Mouse (Mus musculus) liver, postnatal 0 days (tissue): ENCODE measurements around the gene Setd1b. TPM values are rescaled to one million over a fixed set of nuclear protein-coding genes. Genes with fewer than 3 reads are reported as not detected.

ENCODE experiments used
- ATAC-seq: fragments of 200-750 bp; cut with Nextera tagmentation; 2 replicates; pipeline ENCODE4 v1.8.0; 2017; ENCODE audit warnings: mild to moderate bottlenecking, moderate library complexity
- DNase-seq: peaks from one replicate; pipeline ENCODE4 v3.0.0-alpha.2; 2016
- H3K27ac ChIP-seq: fragments of 300-500 bp; sonication (generic); 2 replicates; pipeline ENCODE4 v1.5.1; 2014; ENCODE audit warnings: antibody characterized with exemption, moderate library complexity, mild to moderate bottlenecking, low read depth
- H3K27me3 ChIP-seq: fragments of 300-500 bp; sonication (generic); 2 replicates; pipeline ENCODE4 v1.6.1; 2014; ENCODE audit warnings: low read length, control low read depth, mixed read lengths; ENCODE audit not compliant: insufficient read depth
- H3K36me3 ChIP-seq: fragments of 300-500 bp; sonication (generic); replicated peaks from 2 replicates; pipeline ENCODE4 v1.6.1; 2014; ENCODE audit warnings: mild to moderate bottlenecking, control low read depth, low read length, moderate library complexity, mixed read lengths; ENCODE audit not compliant: insufficient read depth
- H3K4me1 ChIP-seq: fragments of 300-500 bp; sonication (generic); 2 replicates; pipeline ENCODE4 v1.6.1; 2014; ENCODE audit warnings: antibody characterized with exemption, mild to moderate bottlenecking, control low read depth; ENCODE audit not compliant: insufficient read depth
- H3K4me2 ChIP-seq: fragments of 300-500 bp; sonication (generic); 2 replicates; pipeline ENCODE4 v1.6.1; 2014; ENCODE audit warnings: low read depth, mild to moderate bottlenecking, low read length, moderate library complexity, mixed read lengths
- H3K4me3 ChIP-seq: fragments of 300-500 bp; sonication (generic); 2 replicates; pipeline ENCODE4 v1.5.1; 2014; ENCODE audit warnings: low read depth, low read length
- H3K9ac ChIP-seq: fragments of 300-500 bp; sonication (generic); replicated peaks from 2 replicates; pipeline ENCODE4 v1.6.1; 2014; ENCODE audit warnings: mild to moderate bottlenecking, moderate library complexity
- H3K9me3 ChIP-seq: fragments of 300-500 bp; sonication (generic); 2 replicates; pipeline ENCODE4 v1.6.1; 2016; ENCODE audit warnings: mild to moderate bottlenecking, control low read depth, low read length, mixed read lengths
- CTCF ChIP-seq: sonication (generic); IDR thresholded peaks from 2 replicates; pipeline ENCODE4 v1.5.1; 2016; ENCODE audit warnings: antibody characterized with exemption, low read depth
- EP300 ChIP-seq: IDR thresholded peaks from 2 replicates; pipeline ENCODE4 v1.6.1; 2016; ENCODE audit warnings: antibody characterized with exemption, low read depth, mild to moderate bottlenecking
- WGBS: fragments of 180-500 bp; shearing (Covaris S2); extraction: QIAGEN DNeasy Blood & Tissue Kit; methylation state at CpG from one replicate; pipeline ENCODE4 v1.1.7; 2014; ENCODE audit not compliant: insufficient replicate concordance; 5-methylcytosine and 5-hydroxymethylcytosine counted together
- polyA plus RNA-seq: library from polyadenylated mRNA; unstranded; fragments of >200 nt; fragmentation: Nextera tagmentation; extraction: Ambion mirVana; gene quantifications from 2 replicates; pipeline ENCODE4 v1.2.1, GENCODE M21; 2015

The Setd1b gene
- polyA plus RNA-seq, 1 experiment from 2014 or later, result 3.6 TPM

DNA sequence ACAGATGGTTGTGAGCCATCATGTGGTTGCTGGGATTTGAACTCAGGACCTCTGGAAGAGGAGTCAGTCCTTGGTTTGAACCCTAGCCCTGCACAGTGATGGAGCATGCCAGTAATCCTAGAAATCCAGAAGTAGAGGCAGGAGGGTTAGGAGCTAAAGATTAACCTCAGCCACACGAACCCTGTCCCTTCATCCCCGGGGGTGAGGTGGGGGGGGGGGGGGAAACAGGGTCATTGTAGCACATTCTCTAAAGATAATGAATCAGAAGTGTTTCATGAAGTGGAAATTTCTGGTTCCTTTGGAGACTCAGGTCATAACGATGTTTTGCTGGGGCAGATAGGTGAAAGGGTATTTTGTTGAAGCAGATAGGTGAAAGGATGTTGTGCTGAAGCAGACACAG lies 48.9 kb downstream of the Setd1b start:
- H3K4me2 ChIP-seq, result no peak overlapping the region
- H3K36me3 ChIP-seq, result no peaks in the 10 kb centered on the region
- H3K27me3 ChIP-seq, result no peaks in the 10 kb centered on the region
- no peak overlapping the region for H3K9ac ChIP-seq
- peaks cover 52% of the 10 kb centered on the region for H3K4me1 ChIP-seq
- peak; percentile 10 for DNase-seq
- WGBS, result 76% methylated on average over 3 of the region's 3 CpGs
- TF ChIP-seq CTCF, result no peak
- no peak for ATAC-seq
- H3K4me3 ChIP-seq, result no peak overlapping the region
- H3K9me3 ChIP-seq, result no peaks in the 10 kb centered on the region
- peak overlapping the region; percentile 89 for H3K27ac ChIP-seq

DNA sequence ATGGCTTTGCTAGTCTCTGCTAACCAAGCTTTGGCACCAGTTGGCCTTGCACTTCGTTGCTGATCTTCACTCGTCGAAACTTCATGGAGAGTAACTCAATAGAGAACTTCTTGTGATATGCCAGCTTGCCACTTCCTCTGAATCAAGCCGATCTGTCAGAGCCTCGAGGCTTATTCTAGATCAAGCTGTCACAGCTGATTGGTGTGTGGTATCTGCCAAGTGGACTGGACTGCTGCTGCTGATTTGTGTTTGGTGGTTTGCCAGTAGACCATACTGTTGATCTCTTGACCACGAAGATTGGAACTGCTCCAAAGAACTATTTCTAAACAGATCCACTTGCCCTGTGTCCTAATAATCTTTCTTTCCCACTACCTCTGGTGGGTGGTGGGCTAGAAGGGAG lies 49.4 kb downstream of the Setd1b start:
- no peak overlapping the region for H3K4me3 ChIP-seq
- WGBS, result 38% methylated on average over 6 of the region's 6 CpGs
- ATAC-seq (peak; percentile 58), DNase-seq (peak; percentile 54)
- TF ChIP-seq CTCF (no peak), EP300 (peak; percentile 80)
- no peak overlapping the region for H3K4me2 ChIP-seq
- no peaks in the 10 kb centered on the region for H3K9me3 ChIP-seq
- H3K27me3 ChIP-seq, result no peaks in the 10 kb centered on the region
- H3K9ac ChIP-seq, result no peak overlapping the region
- H3K4me1 ChIP-seq, result peaks cover 55% of the 10 kb centered on the region
- H3K27ac ChIP-seq, result peak overlapping the region; percentile 89
- H3K36me3 ChIP-seq, result no peaks in the 10 kb centered on the region

DNA sequence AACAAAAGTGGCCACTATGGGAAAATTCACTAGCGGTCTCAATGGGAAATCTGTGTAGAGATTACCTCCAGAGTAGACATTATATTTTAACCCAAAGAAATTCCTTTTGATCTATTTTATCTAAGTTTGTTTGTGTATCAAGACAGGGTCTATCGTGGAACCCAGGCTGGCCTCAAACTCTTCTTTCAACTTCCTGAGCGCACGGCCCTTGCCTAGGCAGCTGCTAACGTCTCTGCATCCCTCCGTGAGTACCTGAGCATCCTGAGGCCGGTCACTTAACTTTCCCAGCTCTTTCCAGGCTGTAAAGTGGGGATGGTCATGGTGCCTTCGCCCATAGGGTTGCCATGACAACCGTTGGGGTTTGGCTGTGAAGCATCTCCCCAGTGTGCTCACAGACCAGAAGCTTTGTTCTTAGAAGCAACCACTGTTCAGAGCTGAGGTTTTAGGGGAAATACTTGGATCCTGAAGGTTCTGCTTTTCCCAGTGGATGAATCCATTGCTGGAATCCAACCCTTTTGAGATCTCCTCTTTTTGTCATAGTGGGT lies 50.7 kb downstream of the Setd1b start:
- Histone ChIP-seq H3K4me3 (no peak overlapping the region), H3K4me2 (peak overlapping the region; percentile 55; the same call in 1 of the 2 replicates), H3K36me3 (no peaks in the 10 kb centered on the region), H3K27ac (peak overlapping the region; percentile 89), H3K9ac (0 out of 2 replicates have a peak overlapping the region, but pooled peaks have one; percentile 30), H3K27me3 (no peaks in the 10 kb centered on the region), H3K9me3 (no peaks in the 10 kb centered on the region), H3K4me1 (peaks cover 55% of the 10 kb centered on the region)
- DNase-seq (peak; percentile 14), ATAC-seq (no peak)
- 60% methylated on average over 9 of the region's 9 CpGs for WGBS
- TF ChIP-seq CTCF, result no peak
- no peak for TF ChIP-seq EP300

DNA sequence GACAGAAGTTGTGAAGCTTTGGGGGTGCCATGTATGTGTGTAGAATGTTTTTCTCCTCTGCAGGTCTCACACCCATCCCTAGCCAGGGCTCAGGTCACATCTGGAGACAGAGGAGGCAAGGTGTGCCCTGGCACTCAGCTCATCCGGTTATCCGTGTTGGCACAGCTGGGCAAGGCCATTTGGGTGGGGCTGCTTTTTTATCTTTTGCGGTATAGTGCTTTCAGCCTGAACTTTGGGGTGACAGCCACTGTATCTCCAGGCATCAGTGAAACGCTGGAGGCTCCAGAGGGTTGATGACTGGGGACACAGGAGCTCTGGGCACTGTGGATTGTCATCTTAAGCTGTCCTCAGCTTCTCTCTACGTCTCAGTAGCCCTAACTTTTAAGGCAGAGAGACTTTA lies 51.4 kb downstream of the Setd1b start:
- Histone ChIP-seq H3K4me1 (peaks cover 58% of the 10 kb centered on the region), H3K9me3 (no peaks in the 10 kb centered on the region), H3K27ac (peak overlapping the region; percentile 89), H3K36me3 (no peaks in the 10 kb centered on the region), H3K4me2 (peak overlapping the region; percentile 55), H3K9ac (peak overlapping the region; percentile 34), H3K4me3 (no peak overlapping the region), H3K27me3 (no peaks in the 10 kb centered on the region)
- peak; percentile 93 for TF ChIP-seq EP300
- no peak for TF ChIP-seq CTCF
- WGBS, result 63% methylated on average over 5 of the region's 5 CpGs
- ATAC-seq (peak; percentile 79), DNase-seq (peak; percentile 81)

DNA sequence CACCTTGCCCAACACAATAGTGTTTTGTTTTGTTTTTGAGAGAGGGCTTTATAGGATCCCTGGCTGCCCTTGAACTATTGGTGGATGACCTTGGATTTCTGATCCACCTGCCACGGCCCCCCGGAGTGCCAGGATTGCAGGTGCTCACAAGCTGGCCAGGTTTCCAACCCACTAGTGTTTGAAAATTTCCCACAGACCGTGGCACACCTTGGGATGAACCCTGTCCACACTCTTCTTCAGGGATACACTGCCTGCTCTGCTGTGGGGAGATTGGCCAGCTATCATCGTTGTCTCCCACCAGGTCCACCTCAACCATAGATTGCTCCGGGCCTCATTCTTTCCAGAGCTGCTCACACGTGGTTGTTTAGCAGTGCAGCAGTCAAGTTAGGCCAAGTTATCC lies 52.9 kb downstream of the Setd1b start:
- ATAC-seq (no peak), DNase-seq (peak; percentile 11)
- no peak overlapping the region for H3K4me3 ChIP-seq
- TF ChIP-seq CTCF (no peak), EP300 (no peak)
- 83% methylated on average over 6 of the region's 6 CpGs for WGBS
- no peaks in the 10 kb centered on the region for H3K9me3 ChIP-seq
- no peak overlapping the region for H3K4me2 ChIP-seq
- peaks cover 61% of the 10 kb centered on the region for H3K4me1 ChIP-seq
- H3K36me3 ChIP-seq, result no peaks in the 10 kb centered on the region
- peak overlapping the region; percentile 89 for H3K27ac ChIP-seq
- H3K27me3 ChIP-seq, result no peaks in the 10 kb centered on the region
- H3K9ac ChIP-seq, result no peak overlapping the region

DNA sequence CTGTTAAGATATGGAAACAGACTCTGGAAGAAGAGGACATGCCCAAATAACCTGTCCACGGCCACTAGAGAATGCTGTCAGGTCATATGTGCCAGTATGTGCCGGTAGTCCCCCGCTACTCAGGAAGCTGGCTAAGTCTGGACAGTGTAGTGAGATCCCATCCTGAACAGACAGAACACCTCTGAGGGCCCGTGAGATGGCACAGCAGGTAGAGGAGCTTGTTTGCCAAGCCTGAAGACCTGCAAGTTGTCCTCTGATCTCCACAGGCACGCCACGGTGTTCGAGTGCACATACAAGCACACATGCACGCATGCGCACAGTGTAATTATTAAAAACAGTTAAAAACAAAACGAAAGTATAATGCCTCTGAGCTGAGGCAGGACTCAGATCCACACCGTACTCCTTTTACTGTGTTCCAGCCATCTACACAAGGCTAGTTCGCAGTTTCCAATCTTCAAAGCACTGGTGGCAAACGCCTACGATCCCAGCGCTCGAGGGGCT lies 53.6 kb downstream of the Setd1b start:
- no peaks in the 10 kb centered on the region for H3K27me3 ChIP-seq
- peak overlapping the region; percentile 89 for H3K27ac ChIP-seq
- no peak overlapping the region for H3K9ac ChIP-seq
- peaks cover 64% of the 10 kb centered on the region for H3K4me1 ChIP-seq
- DNase-seq (peak; percentile 13), ATAC-seq (no peak)
- TF ChIP-seq EP300, result no peak
- TF ChIP-seq CTCF, result no peak
- H3K9me3 ChIP-seq, result no peaks in the 10 kb centered on the region
- H3K4me3 ChIP-seq, result no peak overlapping the region
- WGBS, result 82% methylated on average over 16 of the region's 16 CpGs
- H3K36me3 ChIP-seq, result no peaks in the 10 kb centered on the region
- H3K4me2 ChIP-seq, result no peak overlapping the region
